Mouse (Mus musculus): Measurements from ENCODE around the gene Tmem39a. TPM values are rescaled to one million over a fixed set of nuclear protein-coding genes. Genes with fewer than 3 reads are reported as not detected.
A peak's percentile ranks its signal among the peaks of the same experiment; 100 is the strongest.

Gene Tmem39a
- polyA plus RNA-seq, 1 experiment: 36.8 TPM

DNA sequence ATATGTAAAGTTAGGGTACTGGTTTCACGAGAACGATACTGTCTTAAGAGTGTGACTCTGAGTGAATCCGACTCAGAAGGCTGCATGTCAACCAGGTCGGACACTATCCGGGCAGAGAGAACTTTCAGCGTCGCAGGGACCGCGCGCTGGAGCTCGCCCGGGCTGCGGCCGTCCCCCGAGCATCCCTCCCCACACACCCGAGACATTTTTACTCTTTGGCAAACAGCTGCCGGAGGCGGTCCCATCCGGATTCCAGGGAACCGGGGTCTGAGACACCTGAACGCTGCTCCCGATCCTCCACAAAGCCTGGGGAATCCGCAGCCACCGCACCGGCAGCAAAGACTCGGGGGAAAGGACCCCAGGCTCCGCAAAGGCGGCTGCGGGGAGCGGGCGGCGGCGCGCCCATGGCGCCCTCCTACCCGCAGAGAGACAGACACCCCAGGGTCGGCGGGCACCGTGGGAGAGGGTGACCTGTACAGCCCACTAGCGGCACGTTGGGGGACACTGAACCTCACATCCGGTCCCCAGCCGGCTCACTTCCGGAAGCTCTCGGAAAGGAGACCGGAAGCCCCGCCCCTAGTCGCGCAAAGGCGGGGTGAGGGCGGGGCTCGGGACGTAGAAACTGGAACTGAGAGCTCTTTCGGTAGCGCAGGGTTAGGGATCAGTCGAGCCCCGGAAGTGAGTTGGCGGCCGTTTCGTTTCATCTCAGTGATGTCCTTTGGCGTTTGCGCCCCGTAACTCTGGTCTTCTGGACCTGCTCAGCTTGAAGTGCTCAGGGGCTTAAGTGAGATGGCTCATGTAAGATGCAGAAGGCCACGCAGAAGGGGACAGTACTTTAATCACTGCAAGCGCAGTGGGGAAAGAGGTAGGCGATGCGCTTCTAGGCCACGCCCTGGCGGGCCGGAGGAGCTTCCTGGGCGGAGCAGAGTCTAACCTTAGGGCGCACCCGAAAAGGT, 36.1 kb upstream of the Tmem39a start, which contains the start of gene Timmdc1:
Timmdc1 (minus strand) TSS at position 535 of the 956 bp plus-strand sequence.
- Histone ChIP-seq H3K27me3 (ENCODE audit: control insufficient read depth, insufficient read depth, insufficient read length) (no peaks in the 10 kb centered on the region), H3ac (ENCODE audit: control insufficient read depth, insufficient read length) (peak within 1 kb of the TSS; percentile 59), H3K4me2 (ENCODE audit: low read depth) (peak within 1 kb of the TSS; percentile 100), H3K36me3 (ENCODE audit: control insufficient read depth, insufficient read depth) (peaks cover 37% of the 10 kb centered on the region), H3K79me2 (ENCODE audit: control insufficient read depth, insufficient read depth) (peaks cover 34% of the 10 kb centered on the region), H3K4me3 (peak within 1 kb of the TSS; percentile 89)
- peak; percentile 79 for TF ChIP-seq POLR2AphosphoS2 (IDR thresholded peaks at IDR 0.05; ENCODE audit: insufficient read length, low read depth)
- TF ChIP-seq MAX (IDR thresholded peaks at IDR 0.05; ENCODE audit: low read depth): no peak
- no peak for TF ChIP-seq MYOD1 (IDR thresholded peaks at IDR 0.05; ENCODE audit: control insufficient read depth in 1 of 3, insufficient read length in 2 of 3, low read depth in 2 of 3)
- TF ChIP-seq POLR2A (IDR thresholded peaks at IDR 0.05; ENCODE audit: insufficient read length, low read depth): peak; percentile 78
- no peak for TF ChIP-seq CEBPB (IDR thresholded peaks at IDR 0.05; ENCODE audit: insufficient read depth, poor library complexity, severe bottlenecking)
- TF ChIP-seq SRF (IDR thresholded peaks at IDR 0.05; ENCODE audit: control insufficient read depth, insufficient read length, low read depth): peak; percentile 81
- TF ChIP-seq MYOG (IDR thresholded peaks at IDR 0.05; ENCODE audit: control insufficient read depth in 1 of 3, insufficient read depth in 1 of 3, insufficient read length in 2 of 3, low read depth in 2 of 3): peak in 1 of 3 experiments; percentile 1

DNA sequence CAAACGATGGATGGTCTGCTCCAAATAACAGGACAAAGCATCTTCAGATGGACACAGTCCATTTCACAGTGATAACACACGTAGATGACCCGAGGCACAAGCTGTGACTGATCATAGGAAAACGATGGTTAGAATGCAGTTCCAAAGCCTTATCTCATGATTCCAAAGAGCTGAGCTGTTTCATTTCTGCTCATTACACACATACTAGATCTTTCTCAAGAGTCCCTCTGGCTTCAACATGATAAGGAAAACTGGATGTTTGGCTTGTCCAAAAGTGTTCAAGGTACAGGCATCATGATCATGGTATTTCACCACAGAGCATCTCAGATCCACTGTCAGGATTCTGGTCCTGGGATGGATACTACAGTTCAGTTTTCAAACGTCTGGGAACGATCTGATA, 32.2 kb upstream of the Tmem39a start:
- H3K4me2 ChIP-seq (ENCODE audit: low read depth): no peak overlapping the region
- peaks cover 17% of the 10 kb centered on the region for H3K79me2 ChIP-seq (ENCODE audit: control insufficient read depth, insufficient read depth)
- H3K36me3 ChIP-seq (ENCODE audit: control insufficient read depth, insufficient read depth): peaks cover 38% of the 10 kb centered on the region
- H3K4me3 ChIP-seq: no peak overlapping the region
- TF ChIP-seq CEBPB (IDR thresholded peaks at IDR 0.05; ENCODE audit: insufficient read depth, poor library complexity, severe bottlenecking) (no peak), USF1 (IDR thresholded peaks at IDR 0.05; ENCODE audit: low read depth) (no peak), MYOG (IDR thresholded peaks at IDR 0.05; ENCODE audit: control insufficient read depth in 1 of 3, insufficient read depth in 1 of 3, insufficient read length in 2 of 3, low read depth in 2 of 3) (no peak)
- no peaks in the 10 kb centered on the region for H3K27me3 ChIP-seq (ENCODE audit: control insufficient read depth, insufficient read depth, insufficient read length)
- H3ac ChIP-seq (ENCODE audit: control insufficient read depth, insufficient read length): no peak overlapping the region

DNA sequence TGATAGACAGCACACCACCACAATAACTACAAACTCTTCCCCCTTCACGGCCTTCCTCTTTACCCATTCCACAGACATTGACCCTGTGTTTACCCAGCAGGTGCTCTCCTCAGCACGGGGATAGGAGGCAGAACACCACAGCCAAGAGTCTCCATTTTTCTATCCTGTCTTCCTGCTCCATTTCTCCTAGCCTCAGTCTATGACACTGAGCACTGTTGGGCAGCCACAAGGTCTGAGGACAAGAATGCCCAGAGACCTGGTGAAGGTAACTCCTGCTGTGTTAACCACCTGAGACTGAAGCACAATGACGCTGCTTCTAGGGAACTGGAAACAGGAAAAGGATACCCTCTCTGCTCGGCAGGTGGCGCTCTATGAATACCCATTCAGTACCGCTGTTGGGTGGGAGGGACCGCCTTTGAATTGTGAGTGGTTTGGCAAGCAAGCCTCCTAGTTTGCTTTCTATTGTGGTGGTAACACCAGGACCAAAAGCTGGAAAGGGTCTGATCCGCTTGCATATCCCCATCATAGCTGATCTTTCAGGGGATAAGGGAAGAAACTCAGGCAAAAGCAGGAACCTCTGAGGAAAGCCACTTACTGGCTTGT, 21.9 kb upstream of the Tmem39a start:
- no peak overlapping the region for H3K4me2 ChIP-seq (ENCODE audit: low read depth)
- no peaks in the 10 kb centered on the region for H3K27me3 ChIP-seq (ENCODE audit: control insufficient read depth, insufficient read depth, insufficient read length)
- no peak for TF ChIP-seq E2F4 (IDR thresholded peaks at IDR 0.05; ENCODE audit: insufficient read depth)
- H3K79me2 ChIP-seq (ENCODE audit: control insufficient read depth, insufficient read depth): no peaks in the 10 kb centered on the region
- no peak overlapping the region for H3K4me3 ChIP-seq
- H3ac ChIP-seq (ENCODE audit: control insufficient read depth, insufficient read length): no peak overlapping the region
- H3K36me3 ChIP-seq (ENCODE audit: control insufficient read depth, insufficient read depth): peaks cover 23% of the 10 kb centered on the region

DNA sequence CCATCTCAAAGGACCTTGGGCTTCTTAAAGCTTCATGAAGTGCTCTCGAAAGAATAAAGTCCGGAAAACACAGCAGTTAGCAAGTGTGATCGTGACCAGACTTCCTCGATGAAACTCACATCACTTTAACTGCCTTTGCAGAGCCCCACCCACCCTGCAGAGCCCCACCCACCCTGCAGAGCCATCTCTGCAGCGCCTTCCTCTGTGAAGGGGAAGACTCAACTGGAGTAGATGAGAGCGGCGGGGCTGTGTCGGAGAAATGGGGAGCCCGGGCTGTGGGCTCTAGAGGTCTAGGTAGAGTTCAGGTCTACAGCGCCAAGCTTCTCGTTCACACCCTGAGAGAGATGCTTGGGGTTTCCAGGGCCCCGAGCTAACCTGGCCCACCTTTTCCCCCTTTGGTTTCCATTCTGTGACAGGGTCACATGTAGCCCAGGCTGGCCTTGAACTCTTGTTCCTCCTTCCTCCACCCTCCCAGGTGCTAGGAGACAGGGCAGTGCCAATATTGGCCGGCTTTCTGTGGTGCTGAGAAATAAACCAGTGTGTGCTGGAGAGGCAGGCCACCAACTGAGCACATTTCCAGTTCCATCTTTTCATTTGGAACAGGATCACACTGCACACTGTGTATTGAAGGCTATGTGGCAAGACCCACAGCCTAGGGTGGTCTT, 19.6 kb upstream of the Tmem39a start:
- H3K79me2 ChIP-seq (ENCODE audit: control insufficient read depth, insufficient read depth): no peaks in the 10 kb centered on the region
- H3ac ChIP-seq (ENCODE audit: control insufficient read depth, insufficient read length): no peak overlapping the region
- H3K4me2 ChIP-seq (ENCODE audit: low read depth): no peak overlapping the region
- TF ChIP-seq TCF3 (IDR thresholded peaks at IDR 0.05; ENCODE audit: insufficient read length, low read depth) (no peak), USF1 (IDR thresholded peaks at IDR 0.05; ENCODE audit: low read depth) (no peak), SRF (IDR thresholded peaks at IDR 0.05; ENCODE audit: control insufficient read depth, insufficient read length, low read depth) (no peak), TCF12 (IDR thresholded peaks at IDR 0.05; ENCODE audit: insufficient read depth, poor library complexity, severe bottlenecking) (no peak), MAX (IDR thresholded peaks at IDR 0.05; ENCODE audit: low read depth) (no peak), E2F4 (IDR thresholded peaks at IDR 0.05; ENCODE audit: insufficient read depth) (no peak), REST (IDR thresholded peaks at IDR 0.05; ENCODE audit: insufficient read depth, insufficient read length) (no peak), POLR2AphosphoS2 (IDR thresholded peaks at IDR 0.05; ENCODE audit: insufficient read length, low read depth) (no peak), POLR2A (IDR thresholded peaks at IDR 0.05; ENCODE audit: insufficient read length, low read depth) (no peak), CEBPB (IDR thresholded peaks at IDR 0.05; ENCODE audit: insufficient read depth, poor library complexity, severe bottlenecking) (no peak), MYOG (IDR thresholded peaks at IDR 0.05; ENCODE audit: control insufficient read depth in 1 of 3, insufficient read depth in 1 of 3, insufficient read length in 2 of 3, low read depth in 2 of 3) (no peak), MYOD1 (IDR thresholded peaks at IDR 0.05; ENCODE audit: control insufficient read depth in 1 of 3, insufficient read length in 2 of 3, low read depth in 2 of 3) (no peak)
- peaks cover 31% of the 10 kb centered on the region for H3K36me3 ChIP-seq (ENCODE audit: control insufficient read depth, insufficient read depth)
- no peak overlapping the region for H3K4me3 ChIP-seq
- H3K27me3 ChIP-seq (ENCODE audit: control insufficient read depth, insufficient read depth, insufficient read length): no peaks in the 10 kb centered on the region

DNA sequence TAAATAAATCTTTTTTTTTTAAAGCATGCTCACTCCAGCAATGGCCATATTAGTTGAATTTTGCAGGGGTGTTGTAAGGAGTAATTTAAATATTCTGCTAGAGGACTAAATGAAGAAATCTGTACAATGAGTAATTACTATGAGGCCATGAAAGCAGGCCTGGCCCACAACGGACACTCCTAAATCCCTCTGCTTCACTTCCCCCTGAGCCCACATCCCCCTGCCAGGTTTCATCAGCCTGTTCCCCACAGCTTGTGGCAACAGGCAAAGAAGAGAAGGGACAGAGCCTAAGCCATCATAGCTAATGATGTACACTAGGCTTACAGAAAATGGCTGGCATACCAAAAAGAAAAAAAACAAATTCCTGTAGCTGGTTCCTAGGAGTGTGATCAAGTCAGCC, 10.5 kb upstream of the Tmem39a start:
- no peak overlapping the region for H3K4me2 ChIP-seq (ENCODE audit: low read depth)

More for the DNA sequence above, 10.5 kb upstream of the Tmem39a start:
- peaks cover 4% of the 10 kb centered on the region for H3K36me3 ChIP-seq (ENCODE audit: control insufficient read depth, insufficient read depth)
- H3K4me3 ChIP-seq: no peak overlapping the region
- peaks cover 6% of the 10 kb centered on the region for H3K79me2 ChIP-seq (ENCODE audit: control insufficient read depth, insufficient read depth)
- no peak overlapping the region for H3ac ChIP-seq (ENCODE audit: control insufficient read depth, insufficient read length)
- TF ChIP-seq TCF3 (IDR thresholded peaks at IDR 0.05; ENCODE audit: insufficient read length, low read depth): no peak
- TF ChIP-seq REST (IDR thresholded peaks at IDR 0.05; ENCODE audit: insufficient read depth, insufficient read length): no peak
- TF ChIP-seq SRF (IDR thresholded peaks at IDR 0.05; ENCODE audit: control insufficient read depth, insufficient read length, low read depth): no peak
- TF ChIP-seq MAX (IDR thresholded peaks at IDR 0.05; ENCODE audit: low read depth): no peak
- TF ChIP-seq MYOG (IDR thresholded peaks at IDR 0.05; ENCODE audit: control insufficient read depth in 1 of 3, insufficient read depth in 1 of 3, insufficient read length in 2 of 3, low read depth in 2 of 3): no peak
- no peak for TF ChIP-seq POLR2A (IDR thresholded peaks at IDR 0.05; ENCODE audit: insufficient read length, low read depth)
- no peak for TF ChIP-seq CEBPB (IDR thresholded peaks at IDR 0.05; ENCODE audit: insufficient read depth, poor library complexity, severe bottlenecking)
- TF ChIP-seq TCF12 (IDR thresholded peaks at IDR 0.05; ENCODE audit: insufficient read depth, poor library complexity, severe bottlenecking): no peak
- TF ChIP-seq USF1 (IDR thresholded peaks at IDR 0.05; ENCODE audit: low read depth): no peak
- TF ChIP-seq MYOD1 (IDR thresholded peaks at IDR 0.05; ENCODE audit: control insufficient read depth in 1 of 3, insufficient read length in 2 of 3, low read depth in 2 of 3): no peak
- TF ChIP-seq POLR2AphosphoS2 (IDR thresholded peaks at IDR 0.05; ENCODE audit: insufficient read length, low read depth): no peak
- no peak for TF ChIP-seq E2F4 (IDR thresholded peaks at IDR 0.05; ENCODE audit: insufficient read depth)
- H3K27me3 ChIP-seq (ENCODE audit: control insufficient read depth, insufficient read depth, insufficient read length): no peaks in the 10 kb centered on the region

Measured in myocyte (in vitro differentiated cells).